Mouse (Mus musculus) sigmoid colon, adult 10 weeks (tissue): Measurements from ENCODE around the gene Jmy. TPM values are rescaled to one million over a fixed set of nuclear protein-coding genes. Genes with fewer than 3 reads are reported as not detected.

Experiments used
- polyA plus RNA-seq: library from polyadenylated mRNA; stranded (reverse); fragments of 350-450 nt; fragmentation: Illumina TruSeq; extraction: RNeasy Lipid Tissue Mini Kit (QIAGEN cat#74804); gene quantifications from one replicate; pipeline ENCODE4 v1.2.3, GENCODE M21; 2014; ENCODE audit warnings: low read depth, low replicate concordance

Jmy gene
- 39.5 TPM for polyA plus RNA-seq

DNA sequence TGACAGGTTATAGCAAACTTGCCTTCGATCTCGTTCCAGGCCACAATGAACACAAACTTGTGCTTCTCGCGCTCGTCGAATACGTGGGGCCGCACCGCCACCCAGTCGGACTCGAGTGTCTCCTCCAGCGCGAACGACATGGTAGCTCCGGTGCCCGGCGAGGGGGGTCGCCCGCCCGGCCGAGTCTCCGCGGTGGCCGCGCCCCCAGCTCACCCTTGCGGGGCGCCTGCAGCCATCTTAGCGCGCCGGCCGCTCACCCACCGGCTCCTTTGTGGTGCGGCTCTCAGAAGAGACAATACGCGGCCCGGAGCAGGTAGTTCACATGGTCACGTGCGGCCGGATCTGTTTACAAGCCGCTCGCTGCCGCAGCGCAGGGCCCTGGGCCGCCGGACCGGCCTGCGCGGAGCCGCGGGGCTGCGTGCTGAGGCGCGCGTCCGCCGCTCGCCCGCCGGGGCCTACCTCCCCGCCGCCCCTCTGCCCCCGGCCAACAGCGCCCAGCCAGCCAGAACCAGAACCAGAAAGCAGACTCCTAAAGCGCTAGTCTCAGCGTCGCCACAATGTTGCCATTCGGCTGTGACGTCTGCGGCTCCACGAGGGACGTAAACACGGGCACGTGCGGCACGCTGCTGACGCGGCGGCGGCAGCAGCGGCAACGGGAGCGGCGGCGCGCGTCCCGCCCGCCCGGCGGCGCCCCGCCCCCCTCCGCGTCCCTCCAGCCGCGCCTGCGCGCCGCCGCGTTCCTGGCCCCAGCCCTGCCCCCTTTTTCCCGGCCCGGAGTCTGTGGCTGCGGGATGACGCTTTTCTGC lies at the start of gene Jmy:
Jmy (minus strand) TSS at position 642 of the 806 bp plus-strand sequence.

Other genes with a start within 250 kb of the Jmy start
- 37.0 TPM for gene Homer1, start 200.2 kb downstream of the Jmy start, polyA plus RNA-seq
- 0.19 TPM for gene Bhmt, start 138.2 kb upstream of the Jmy start, polyA plus RNA-seq
- gene Bhmt2, start 174.5 kb upstream of the Jmy start, polyA plus RNA-seq: 0.35 TPM
- gene Dmgdh, start 174.6 kb upstream of the Jmy start, polyA plus RNA-seq: not detected